Mouse (Mus musculus) intestine, postnatal 0 days (tissue): ENCODE measurements around the gene Wdr78. TPM values are rescaled to one million over a fixed set of nuclear protein-coding genes. Genes with fewer than 3 reads are reported as not detected.

Experiments
- ATAC-seq: fragments of 200-750 bp; cut with Nextera tagmentation; 2 replicates; pipeline ENCODE4 v1.8.0; 2017; ENCODE audit warnings: mild to moderate bottlenecking, moderate TSS enrichment, moderate library complexity
- H3K27ac ChIP-seq: fragments of 300-500 bp; sonication (generic); 2 replicates; pipeline ENCODE4 v1.5.1; 2014; ENCODE audit warnings: mild to moderate bottlenecking, low read depth, low read length, moderate library complexity
- H3K27me3 ChIP-seq: fragments of 300-500 bp; sonication (generic); replicated peaks from 2 replicates; pipeline ENCODE4 v1.6.1; 2014; ENCODE audit warnings: low read length, mixed read lengths; ENCODE audit not compliant: control insufficient read depth, insufficient read depth
- H3K36me3 ChIP-seq: fragments of 300-500 bp; sonication (generic); 2 replicates; pipeline ENCODE4 v1.6.1; 2014; ENCODE audit warnings: mild to moderate bottlenecking, moderate library complexity; ENCODE audit not compliant: control insufficient read depth, insufficient read depth
- H3K4me1 ChIP-seq: fragments of 300-500 bp; sonication (generic); replicated peaks from 2 replicates; pipeline ENCODE4 v1.6.1; 2014; ENCODE audit warnings: antibody characterized with exemption, low read length, mixed read lengths; ENCODE audit not compliant: control insufficient read depth, insufficient read depth
- H3K4me2 ChIP-seq: fragments of 300-500 bp; sonication (generic); replicated peaks from 2 replicates; pipeline ENCODE4 v1.6.1; 2014; ENCODE audit warnings: low read depth, mild to moderate bottlenecking, moderate library complexity
- H3K4me3 ChIP-seq: fragments of 300-500 bp; sonication (generic); 2 replicates; pipeline ENCODE4 v1.5.1; 2014; ENCODE audit warnings: low read depth, low read length
- H3K9ac ChIP-seq: fragments of 300-500 bp; sonication (generic); 2 replicates; pipeline ENCODE4 v1.6.1; 2014; ENCODE audit warnings: mild to moderate bottlenecking, low read depth, low read length
- H3K9me3 ChIP-seq: fragments of 300-500 bp; sonication (generic); 2 replicates; pipeline ENCODE4 v1.6.1; 2016; ENCODE audit warnings: mixed run types; ENCODE audit not compliant: control insufficient read depth
- CTCF ChIP-seq: sonication (generic); IDR thresholded peaks from 2 replicates; pipeline ENCODE4 v1.5.1; 2016; ENCODE audit warnings: low read depth, mild to moderate bottlenecking, control low read depth, antibody characterized with exemption, moderate library complexity
- WGBS: fragments of 180-500 bp; shearing (Covaris S2); extraction: QIAGEN DNeasy Blood & Tissue Kit; methylation state at CpG from one replicate; pipeline ENCODE4 v1.1.7; 2014; 5-methylcytosine and 5-hydroxymethylcytosine counted together
- polyA plus RNA-seq: library from polyadenylated mRNA; unstranded; fragments of >200 nt; fragmentation: Nextera tagmentation; extraction: Ambion mirVana; gene quantifications from 2 replicates; pipeline ENCODE4 v1.2.1, GENCODE M21; 2015

Gene Wdr78
- polyA plus RNA-seq: 0.30 and 0.37 TPM in 2 replicates

DNA sequence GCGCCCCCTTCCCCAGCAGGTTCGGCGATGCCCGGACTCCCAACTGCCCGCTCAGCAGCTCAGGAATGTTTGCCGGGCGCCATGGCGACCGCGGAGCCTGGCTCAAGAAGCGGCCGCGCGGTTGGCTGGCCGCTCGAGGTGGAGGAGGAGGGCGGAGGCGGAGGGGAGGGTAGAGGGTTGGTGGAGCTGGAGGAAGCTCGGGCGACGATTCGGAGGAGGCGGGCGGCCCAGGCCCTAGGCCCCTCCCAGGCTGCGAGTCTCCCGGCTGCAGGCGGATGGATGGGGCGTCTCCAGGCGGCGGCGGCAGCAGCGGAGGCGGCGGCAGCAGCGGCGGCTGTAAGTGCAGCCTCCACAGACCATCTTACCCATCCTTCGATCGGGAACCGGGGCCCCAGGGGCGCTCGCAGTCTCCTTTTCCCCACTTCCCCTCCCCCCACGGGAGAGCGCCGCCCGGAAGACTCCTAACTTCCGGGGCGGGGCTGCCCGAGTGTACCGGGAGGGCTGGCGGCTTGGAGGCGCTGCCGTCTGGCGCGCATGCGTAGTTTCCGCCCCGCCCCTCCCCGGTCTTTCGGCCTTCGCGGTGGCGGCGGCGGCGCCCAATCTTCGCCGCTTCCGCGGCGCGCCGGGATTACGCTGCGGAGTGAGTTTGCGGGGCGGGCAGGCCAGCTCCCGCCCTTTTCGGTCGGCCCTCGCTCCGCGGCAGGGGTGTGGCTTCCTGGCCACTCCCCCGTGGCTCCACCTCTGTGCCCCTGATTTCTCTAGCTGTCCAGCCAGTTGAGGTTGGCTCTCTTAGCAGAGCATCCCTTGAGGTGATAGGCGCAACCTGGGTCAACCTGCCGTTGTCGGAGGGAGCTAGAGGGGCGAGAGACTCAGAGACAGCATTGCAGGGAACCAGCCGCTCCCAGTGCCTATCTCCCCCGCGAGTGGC lies at the start of gene Wdr78, which contains the start of gene Mier1:
TSS of gene Wdr78 (minus strand) at position 372 of the 928 bp plus-strand sequence.
TSS of gene Mier1 (plus strand) at position 207 of the 928 bp plus-strand sequence.
- H3K4me1 ChIP-seq: 0 out of 2 replicates have a peak, but pooled peaks cover 6% of the 10 kb centered on the region
- peaks cover 5% of the 10 kb centered on the region for H3K36me3 ChIP-seq
- peak within 1 kb of the TSS; percentile 75 for H3K4me3 ChIP-seq
- no peak for TF ChIP-seq CTCF
- no peaks in the 10 kb centered on the region for H3K9me3 ChIP-seq
- peak within 1 kb of the TSS; percentile 86 for H3K4me2 ChIP-seq
- peak; percentile 99 for ATAC-seq
- H3K27ac ChIP-seq: peak within 1 kb of the TSS; percentile 91
- under 1% methylated on average over 85 of the region's 90 CpGs for WGBS
- H3K9ac ChIP-seq: peak within 1 kb of the TSS; percentile 77
- H3K27me3 ChIP-seq: no peaks in the 10 kb centered on the region

DNA sequence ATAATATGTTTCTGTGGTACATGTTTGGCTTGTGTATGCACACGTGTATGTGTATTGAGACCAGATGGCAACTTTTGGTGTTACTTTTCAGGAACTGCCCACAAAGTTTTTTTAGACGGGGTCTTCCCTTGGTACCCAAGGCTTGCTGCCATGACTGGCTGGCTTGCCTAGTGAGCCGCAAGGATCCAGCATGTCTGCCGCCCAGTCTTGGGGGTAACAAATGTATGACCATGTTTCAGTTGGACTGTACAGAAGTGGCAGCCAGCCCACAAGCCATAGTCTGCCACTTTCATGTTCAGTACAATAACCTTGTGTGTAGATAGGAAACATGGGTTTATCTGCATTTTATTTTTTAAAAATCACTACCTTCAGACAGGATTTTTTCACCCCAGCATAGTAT lies 44.4 kb upstream of the Wdr78 start:
- Histone ChIP-seq H3K27ac (no peak overlapping the region), H3K4me1 (no peaks in the 10 kb centered on the region), H3K27me3 (no peaks in the 10 kb centered on the region), H3K4me3 (no peak overlapping the region), H3K9me3 (no peaks in the 10 kb centered on the region), H3K36me3 (peaks cover 66% of the 10 kb centered on the region), H3K4me2 (no peak overlapping the region), H3K9ac (no peak overlapping the region)
- no peak for TF ChIP-seq CTCF
- 95% methylated on average over 4 of the region's 4 CpGs for WGBS
- ATAC-seq: no peak

GRCm38 (mm10) chr4:103151946-103152345 lies 37.6 kb upstream of the Wdr78 start:
- no peak overlapping the region for H3K27ac ChIP-seq
- 86% methylated on average over 5 of the region's 5 CpGs for WGBS
- no peak for TF ChIP-seq CTCF
- H3K9me3 ChIP-seq: no peaks in the 10 kb centered on the region
- no peak for ATAC-seq
- H3K36me3 ChIP-seq: peaks cover 75% of the 10 kb centered on the region
- no peaks in the 10 kb centered on the region for H3K4me1 ChIP-seq
- no peak overlapping the region for H3K9ac ChIP-seq
- no peak overlapping the region for H3K4me3 ChIP-seq
- H3K27me3 ChIP-seq: no peaks in the 10 kb centered on the region
- H3K4me2 ChIP-seq: no peak overlapping the region

DNA sequence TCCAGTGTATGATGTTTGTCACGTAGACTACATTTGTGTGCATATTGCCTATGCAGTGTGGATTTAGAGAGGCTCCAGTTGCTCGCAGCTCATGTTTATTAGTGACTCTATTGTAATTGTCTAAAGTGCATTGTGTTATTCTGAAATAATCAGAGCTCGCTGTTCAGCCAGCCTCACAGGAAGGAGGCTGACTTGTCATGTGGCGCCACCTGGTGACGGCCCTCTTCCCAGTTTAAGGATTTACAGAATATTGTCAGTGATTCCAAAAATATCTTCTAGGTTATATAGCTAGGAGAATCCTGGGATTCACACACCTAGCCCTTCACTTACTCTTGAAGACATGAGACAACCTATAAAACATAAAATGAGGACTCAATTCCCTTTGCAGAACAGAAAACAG lies 32.0 kb upstream of the Wdr78 start:
- H3K4me1 ChIP-seq: no peaks in the 10 kb centered on the region
- no peak for ATAC-seq
- no peak overlapping the region for H3K9ac ChIP-seq
- peaks cover 58% of the 10 kb centered on the region for H3K36me3 ChIP-seq
- H3K27me3 ChIP-seq: no peaks in the 10 kb centered on the region
- H3K4me3 ChIP-seq: no peak overlapping the region
- no peak overlapping the region for H3K4me2 ChIP-seq
- WGBS: 37% methylated on average over 5 of the region's 5 CpGs
- TF ChIP-seq CTCF: peak; percentile 92
- no peak overlapping the region for H3K27ac ChIP-seq
- H3K9me3 ChIP-seq: no peaks in the 10 kb centered on the region

DNA sequence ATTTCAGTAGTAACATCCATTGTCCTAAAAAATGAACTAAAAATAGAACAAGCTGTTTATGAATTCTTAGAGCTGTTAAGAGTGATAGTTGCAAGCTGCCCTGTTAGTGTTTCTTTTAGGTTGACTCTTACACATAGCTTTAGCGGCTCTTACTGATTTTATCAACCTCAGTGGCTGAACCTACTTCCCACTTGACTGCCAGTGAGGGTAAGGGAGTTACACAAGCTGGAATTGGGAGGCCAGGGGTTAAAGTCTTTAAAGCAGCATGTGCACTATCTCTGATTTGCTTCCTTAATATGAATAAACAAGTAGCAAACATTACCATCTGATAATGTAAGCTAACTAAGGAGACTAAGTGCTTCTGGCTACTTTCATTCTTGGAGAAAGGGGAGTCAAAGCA lies 22.6 kb upstream of the Wdr78 start:
- peaks cover 35% of the 10 kb centered on the region for H3K36me3 ChIP-seq
- 33% methylated on average over 1 of the region's 1 CpGs for WGBS

GRCm38 (mm10) chr4:103126533-103126932 lies 12.2 kb upstream of the Wdr78 start:
- no peaks in the 10 kb centered on the region for H3K9me3 ChIP-seq
- no peak overlapping the region for H3K9ac ChIP-seq
- no peak overlapping the region for H3K4me3 ChIP-seq
- H3K27me3 ChIP-seq: no peaks in the 10 kb centered on the region
- no peak for TF ChIP-seq CTCF
- peak; percentile 75; the same call in 1 of the 2 replicates for ATAC-seq
- H3K27ac ChIP-seq: no peak overlapping the region
- no peak overlapping the region; the same call in 1 of the 2 replicates for H3K4me2 ChIP-seq
- WGBS: 37% methylated on average over 4 of the region's 4 CpGs
- H3K4me1 ChIP-seq: peaks cover 7% of the 10 kb centered on the region
- peaks cover 6% of the 10 kb centered on the region; the same call in 1 of the 2 replicates for H3K36me3 ChIP-seq

More for the DNA sequence above, 22.6 kb upstream of the Wdr78 start:
- no peak for ATAC-seq
- Histone ChIP-seq H3K9me3 (no peaks in the 10 kb centered on the region), H3K4me3 (no peak overlapping the region), H3K9ac (no peak overlapping the region), H3K4me1 (no peaks in the 10 kb centered on the region), H3K27me3 (no peaks in the 10 kb centered on the region), H3K27ac (no peak overlapping the region), H3K4me2 (no peak overlapping the region)
- no peak for TF ChIP-seq CTCF
